Mouse (Mus musculus) spleen, adult 18-20 months (tissue): ENCODE results near the gene Pla2g7.
A peak's percentile ranks its signal among the peaks of the same experiment; 100 is the strongest.
"Not testable (repeated sequence)": the region's sequence is repeated elsewhere in the genome, so short reads cannot be mapped to it uniquely, and the experiment has no call there.

ENCODE experiments used
- DNase-seq, 2 experiments: peaks; one replicate each; pipeline ENCODE4 v3.0.0; 2022; ENCODE audit warnings: mixed read lengths in 2 of 2

Pla2g7 gene

GRCm38 (mm10) chr17:43567992-43568888 is at the start of gene Pla2g7:
TSS of gene Pla2g7 (plus strand) at chr17:43568098.
- DNase-seq = peak; percentile 41 to 51

GRCm38 (mm10) chr17:43518644-43519409 is 49.1 kb upstream of the Pla2g7 start:
- peak; percentile 5 to 56 for DNase-seq

DNA sequence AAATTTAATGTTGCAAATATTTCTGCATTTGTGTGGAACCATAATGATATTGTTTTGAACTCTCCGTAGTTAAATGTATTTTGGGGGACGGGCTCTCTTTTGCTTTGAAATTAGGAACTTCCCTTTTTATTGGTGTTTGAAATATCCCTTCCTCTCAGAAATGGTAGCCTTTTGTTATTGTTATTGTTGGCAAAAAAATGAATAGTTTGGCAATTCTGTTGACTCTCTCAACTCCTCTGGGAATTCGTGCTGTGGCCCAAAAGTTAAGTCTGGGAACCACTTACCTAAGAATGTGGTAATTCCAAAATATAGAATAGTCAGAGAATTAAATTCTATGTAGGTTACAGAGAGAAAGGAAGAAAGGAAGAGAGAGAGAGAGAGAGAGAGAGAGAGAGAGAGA is 47.7 kb upstream of the Pla2g7 start:
- DNase-seq = no peak

GRCm38 (mm10) chr17:43530507-43530906 is 37.4 kb upstream of the Pla2g7 start:
- DNase-seq = no peak

- no peak for DNase-seq
These were observed 36.7 kb upstream of the Pla2g7 start for GRCm38 (mm10) chr17:43531192-43531591.

DNA sequence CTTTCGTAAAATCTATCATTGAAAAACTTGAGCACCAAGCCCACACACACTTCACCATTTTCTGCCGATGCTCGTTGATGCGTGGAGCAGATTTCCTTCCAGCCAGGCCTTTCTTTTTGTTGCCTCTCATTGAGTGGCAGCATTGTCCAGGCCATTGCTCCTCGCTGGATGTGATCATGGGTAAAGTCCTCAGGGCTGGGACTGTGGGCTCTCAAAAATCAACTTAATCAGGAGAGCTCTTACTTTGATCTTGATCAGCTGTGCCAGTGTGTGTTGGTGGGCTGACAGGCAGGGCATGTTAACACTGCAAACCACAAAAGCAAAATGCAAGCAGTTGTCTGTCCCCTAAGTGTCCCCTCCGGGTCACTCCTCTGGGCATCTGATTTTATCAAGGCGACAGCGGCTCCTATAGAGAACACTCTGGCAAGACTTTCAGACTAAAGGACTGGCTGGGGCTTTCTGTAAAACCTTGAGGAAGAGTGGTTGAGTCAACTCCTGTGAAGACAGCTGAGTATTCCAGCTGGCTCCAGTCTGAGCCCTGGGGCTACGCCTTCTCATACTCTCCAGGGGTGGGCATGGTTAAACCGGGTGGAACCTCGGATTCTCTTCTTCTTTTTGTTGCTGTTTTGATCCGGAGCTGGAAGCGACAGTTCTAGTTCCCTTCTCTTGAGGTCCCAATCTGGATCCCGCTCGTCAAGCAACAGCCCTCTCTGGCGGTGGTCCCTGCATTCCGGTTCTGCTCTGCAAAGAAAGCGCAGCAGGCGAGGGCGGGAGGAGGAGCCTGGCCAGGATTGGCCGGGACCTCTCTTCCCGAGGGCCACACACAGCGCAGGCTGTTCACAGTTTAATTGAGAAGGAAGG is 33.3 kb upstream of the Pla2g7 start:
- no peak for DNase-seq

DNA sequence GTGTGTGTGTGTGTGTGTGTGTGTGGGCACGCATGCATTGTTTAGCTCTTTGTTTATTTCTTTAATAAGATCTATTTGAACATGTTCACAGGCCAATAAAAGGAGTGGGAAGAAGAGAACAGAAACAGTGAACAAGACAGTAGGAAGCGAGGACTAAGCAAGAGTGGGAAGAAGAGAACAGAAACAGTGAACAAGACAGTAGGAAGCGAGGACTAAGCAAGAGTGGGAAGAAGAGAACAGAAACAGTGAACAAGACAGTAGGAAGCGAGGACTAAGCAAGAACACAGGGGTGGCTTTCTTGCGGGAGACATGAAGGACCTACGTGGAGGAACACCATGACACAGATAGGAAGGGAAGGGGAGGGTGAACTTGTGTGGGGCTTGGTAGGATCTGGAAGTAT is 31.1 kb upstream of the Pla2g7 start:
- not testable (repeated sequence) for DNase-seq

DNA sequence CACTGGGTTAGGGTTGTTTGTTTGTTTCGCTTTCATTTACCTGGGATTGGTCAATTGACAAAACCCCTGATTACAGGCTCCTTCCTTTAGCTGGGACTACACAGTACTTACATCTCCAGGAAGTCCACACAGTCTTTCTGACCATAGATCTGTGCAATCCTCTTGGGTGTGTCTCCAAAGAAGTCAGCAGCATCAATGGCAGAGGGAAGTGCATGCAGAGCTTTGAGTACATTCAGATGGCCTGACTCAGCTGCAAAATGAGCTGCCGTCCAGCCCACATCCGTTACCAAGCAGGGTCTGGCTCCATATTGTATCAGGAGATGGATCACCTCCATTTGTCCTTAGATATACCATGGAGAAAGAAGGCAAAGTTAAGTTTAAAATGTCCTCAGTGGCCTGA is 29.1 kb upstream of the Pla2g7 start:
- DNase-seq = no peak

- DNase-seq = no peak
These were observed 24.4 kb upstream of the Pla2g7 start, which contains the start of gene Ankrd66 for GRCm38 (mm10) chr17:43543539-43543938. TSS of gene Ankrd66 (minus strand) at chr17:43543639.

DNA sequence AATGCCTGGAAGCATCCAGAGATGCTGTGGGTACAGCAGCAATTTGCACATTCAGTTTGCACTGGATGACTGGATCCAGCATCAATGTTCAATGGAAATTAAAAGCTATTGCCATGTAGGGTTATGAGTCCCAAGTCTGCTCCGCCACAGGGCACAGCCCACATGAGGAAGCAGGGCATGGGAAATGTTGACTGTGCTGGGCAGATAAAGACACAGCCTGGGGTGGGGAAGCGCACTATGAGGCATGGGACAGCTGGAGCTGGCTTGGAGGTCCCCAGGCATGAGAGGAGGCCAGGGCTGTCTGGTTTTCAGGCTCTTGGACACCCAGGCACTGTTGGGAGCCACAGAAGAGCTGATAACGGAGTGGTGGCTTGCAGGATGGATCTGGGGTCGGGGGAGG is 23.9 kb upstream of the Pla2g7 start:
- DNase-seq = no peak

- no peak for DNase-seq
These were observed 16.7 kb upstream of the Pla2g7 start for GRCm38 (mm10) chr17:43551122-43551630.

- no peak for DNase-seq
These were observed 13.1 kb upstream of the Pla2g7 start for GRCm38 (mm10) chr17:43554516-43555403.

- DNase-seq = no peak
These were observed 10.8 kb upstream of the Pla2g7 start for GRCm38 (mm10) chr17:43557104-43557503.

- peak; percentile 16 to 32 for DNase-seq
These were observed 10.3 kb upstream of the Pla2g7 start for GRCm38 (mm10) chr17:43557541-43558090.

- no peak for DNase-seq
These were observed 9.2 kb upstream of the Pla2g7 start for GRCm38 (mm10) chr17:43558678-43559077.

- no peak for DNase-seq
These were observed 4.5 kb upstream of the Pla2g7 start for GRCm38 (mm10) chr17:43563192-43563987.

DNA sequence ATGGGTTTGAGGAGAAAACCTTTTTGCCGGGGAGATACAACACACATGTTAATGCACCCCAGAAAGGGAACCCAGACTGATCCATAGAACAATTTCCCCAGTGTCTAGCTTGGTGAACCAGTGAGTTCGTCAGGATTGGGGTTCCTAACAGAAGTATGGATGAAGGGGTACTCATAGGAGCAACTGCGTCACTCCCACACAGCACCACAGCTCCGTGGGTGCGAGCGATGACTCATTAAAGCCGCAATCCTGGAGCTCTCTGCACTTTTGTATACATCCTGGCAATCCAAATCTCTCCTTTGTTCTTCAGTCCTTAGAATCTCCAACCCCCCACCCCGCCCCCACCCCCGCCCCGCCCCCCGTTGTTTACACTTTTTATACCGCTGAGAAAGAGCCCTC is 306 bp upstream of the Pla2g7 start:
- DNase-seq = no peak

DNA sequence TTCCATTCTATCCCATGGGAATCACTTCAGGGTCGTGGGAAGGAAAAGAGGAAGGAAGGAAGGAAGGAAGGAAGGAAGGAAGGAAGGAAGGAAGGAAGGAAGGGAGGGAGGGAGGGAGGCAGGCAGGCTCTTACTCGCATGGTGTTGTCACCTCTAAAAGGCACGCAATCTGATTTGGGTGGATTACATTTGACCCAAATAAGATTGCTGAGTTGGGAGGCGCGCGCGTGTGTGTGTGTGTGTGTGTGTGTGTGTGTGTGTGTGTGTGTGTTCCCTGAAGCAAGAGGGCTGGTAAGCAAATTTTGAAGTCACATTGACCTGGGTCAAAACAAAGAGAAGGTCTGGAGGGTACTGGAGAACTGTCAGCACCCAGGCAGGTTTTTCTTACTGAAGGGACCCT is 1.4 kb downstream of the Pla2g7 start:
- DNase-seq = no peak

DNA sequence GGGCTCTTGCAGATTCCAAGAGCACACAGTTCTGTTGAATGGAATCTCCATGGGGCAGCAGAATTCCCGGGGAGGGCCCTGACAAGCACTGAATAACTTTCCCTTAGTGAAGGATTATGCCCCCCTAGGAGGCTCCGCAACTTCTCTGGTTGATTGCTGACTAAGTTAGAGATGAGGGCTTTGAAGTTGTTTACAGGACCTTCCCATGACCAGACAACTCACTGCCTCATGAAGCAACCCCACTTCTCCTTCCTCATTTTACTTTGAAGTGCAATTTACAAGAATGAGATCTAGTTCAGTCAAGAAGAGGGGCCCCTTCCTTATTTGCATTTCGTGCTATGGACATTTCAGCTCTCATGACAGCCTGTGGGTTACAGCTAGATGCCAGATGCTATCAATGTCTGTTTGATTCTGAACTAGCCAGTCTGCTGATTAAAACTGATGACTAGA is 5.8 kb downstream of the Pla2g7 start:
- DNase-seq = no peak

DNA sequence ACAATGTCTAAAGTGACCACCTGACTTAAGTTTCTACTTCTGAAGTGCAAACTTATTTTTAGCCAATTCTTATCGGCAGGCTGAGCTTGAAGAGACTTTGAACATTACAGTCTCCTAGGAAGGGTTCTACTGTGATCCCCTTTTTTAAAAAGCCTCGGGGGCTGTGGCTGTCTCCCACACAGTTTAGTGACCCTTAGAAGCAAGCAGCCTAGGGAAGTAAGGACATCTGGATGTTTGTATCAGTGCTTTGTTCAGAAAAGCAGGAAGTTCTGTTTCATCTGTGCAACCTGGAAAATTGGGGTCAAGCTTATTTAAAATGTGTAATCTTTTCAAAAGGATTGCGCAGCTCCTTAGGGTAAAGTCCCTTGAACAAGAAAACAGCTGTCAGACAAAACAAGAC is 12.6 kb downstream of the Pla2g7 start:
- DNase-seq = no peak
